Mouse (Mus musculus): ENCODE measurements around the gene Fibcd1.

DNA sequence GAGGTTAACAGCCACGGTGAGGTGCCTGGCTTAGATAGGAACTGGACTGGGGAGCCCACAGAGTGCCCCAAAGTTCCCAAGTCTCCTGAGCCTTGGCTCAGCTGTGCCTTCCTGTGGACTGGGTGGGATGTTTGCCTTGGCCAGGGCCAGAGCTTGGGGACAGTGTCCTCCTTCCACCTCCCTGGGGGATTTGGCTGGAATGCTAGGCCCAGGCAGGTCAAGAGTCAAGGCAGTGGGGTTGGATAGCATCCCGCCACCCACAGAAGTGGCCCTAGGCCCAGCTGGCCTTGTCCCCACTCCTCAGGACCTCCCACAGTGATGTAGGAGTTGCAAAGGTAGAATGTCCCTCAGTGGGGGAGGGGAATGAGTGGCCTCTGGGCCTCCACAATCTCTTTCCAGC lies 45.4 kb upstream of the Fibcd1 start:
- TF ChIP-seq CTCF (IDR thresholded peaks at IDR 0.05; ENCODE audit: extremely low read depth, insufficient read depth, insufficient read length, insufficient replicate concordance) (no peak), POLR2A (IDR thresholded peaks at IDR 0.05; ENCODE audit: low read depth, low read length) (no peak)

All from spleen, adult 2 months (tissue).